Mouse (Mus musculus) heart, postnatal 0 days (tissue): ENCODE measurements around the gene Mical2. TPM values are rescaled to one million over a fixed set of nuclear protein-coding genes. Genes with fewer than 3 reads are reported as not detected.

Experiments
- ATAC-seq: fragments of 200-750 bp; cut with Nextera tagmentation; 2 replicates; pipeline ENCODE4 v1.8.0; 2017; ENCODE audit warnings: low read depth, moderate number of reproducible peaks, moderate library complexity; ENCODE audit not compliant: insufficient read depth
- DNase-seq: peaks from one replicate; pipeline ENCODE4 v3.0.0-alpha.2; 2016; ENCODE audit warnings: low spot score
- H3K27ac ChIP-seq: fragments of 300-500 bp; sonication (generic); 2 replicates; pipeline ENCODE4 v1.5.1; 2014; ENCODE audit warnings: low read depth, mild to moderate bottlenecking
- H3K27me3 ChIP-seq: fragments of 300-500 bp; sonication (generic); 2 replicates; pipeline ENCODE4 v1.6.1; 2014; ENCODE audit warnings: low read length, mixed read lengths; ENCODE audit not compliant: control insufficient read depth, insufficient read depth
- H3K36me3 ChIP-seq: fragments of 300-500 bp; sonication (generic); replicated peaks from 2 replicates; pipeline ENCODE4 v1.6.1; 2014; ENCODE audit warnings: low read length, mixed read lengths; ENCODE audit not compliant: control insufficient read depth, insufficient read depth
- H3K4me1 ChIP-seq: fragments of 300-500 bp; sonication (generic); 2 replicates; pipeline ENCODE4 v1.6.1; 2014; ENCODE audit warnings: antibody characterized with exemption; ENCODE audit not compliant: control insufficient read depth, insufficient read depth
- H3K4me2 ChIP-seq: fragments of 300-500 bp; sonication (generic); 2 replicates; pipeline ENCODE4 v1.6.1; 2014; ENCODE audit warnings: low read depth, mild to moderate bottlenecking, low read length, moderate library complexity
- H3K4me3 ChIP-seq: fragments of 300-500 bp; sonication (generic); 2 replicates; pipeline ENCODE4 v1.5.1; 2014; ENCODE audit warnings: low read depth, low read length
- H3K9ac ChIP-seq: fragments of 300-500 bp; sonication (generic); replicated peaks from 2 replicates; pipeline ENCODE4 v1.6.1; 2014; ENCODE audit warnings: low read depth, low read length, mixed read lengths
- H3K9me3 ChIP-seq: fragments of 300-500 bp; sonication (generic); replicated peaks from 2 replicates; pipeline ENCODE4 v1.6.1; 2016; ENCODE audit warnings: low read length; ENCODE audit not compliant: control insufficient read depth
- CTCF ChIP-seq: IDR thresholded peaks from 2 replicates; pipeline ENCODE4 v1.5.1; 2016; ENCODE audit warnings: antibody characterized with exemption, control low read depth, low read depth
- EP300 ChIP-seq: IDR thresholded peaks from 2 replicates; pipeline ENCODE4 v1.6.1; 2016; ENCODE audit warnings: antibody characterized with exemption, low read depth
- WGBS: fragments of 180-500 bp; shearing (Covaris S2); extraction: QIAGEN DNeasy Blood & Tissue Kit; methylation state at CpG from one replicate; pipeline ENCODE4 v1.1.7; 2014; 5-methylcytosine and 5-hydroxymethylcytosine counted together
- polyA plus RNA-seq: library from polyadenylated mRNA; unstranded; fragments of >200 nt; fragmentation: Nextera tagmentation; extraction: Ambion mirVana; gene quantifications from 2 replicates; pipeline ENCODE4 v1.2.1, GENCODE M21; 2015
- total RNA-seq: library from RNA; depleted of rRNA; stranded (reverse); fragments of >200 nt; gene quantifications from 2 replicates; pipeline ENCODE4 v1.2.3, GENCODE M21; 2014; ENCODE audit warnings: low replicate concordance

Gene Mical2
- total and polyA plus RNA-seq, 2 experiments from 2014 or later, result 78.1 to 136 TPM

- Histone ChIP-seq H3K9ac (no peak overlapping the region), H3K27ac (peak overlapping the region; percentile 62), H3K27me3 (no peaks in the 10 kb centered on the region), H3K4me3 (no peak overlapping the region), H3K36me3 (peaks cover 72% of the 10 kb centered on the region), H3K9me3 (no peaks in the 10 kb centered on the region), H3K4me1 (peaks cover 20% of the 10 kb centered on the region), H3K4me2 (no peak overlapping the region)
- no peak for TF ChIP-seq CTCF
- TF ChIP-seq EP300, result no peak
- ATAC-seq, result no peak
- WGBS, result 56% methylated on average over 4 of the region's 4 CpGs
- no peak for DNase-seq
These were observed 127.4 kb downstream of the Mical2 start for GRCm38 (mm10) chr7:112353011-112353410.

GRCm38 (mm10) chr7:112353939-112354338, 128.3 kb downstream of the Mical2 start:
- H3K4me1 ChIP-seq, result peaks cover 27% of the 10 kb centered on the region
- 71% methylated on average over 11 of the region's 11 CpGs for WGBS
- H3K27me3 ChIP-seq, result no peaks in the 10 kb centered on the region
- peaks cover 71% of the 10 kb centered on the region for H3K36me3 ChIP-seq
- peak overlapping the region; percentile 62 for H3K27ac ChIP-seq
- no peaks in the 10 kb centered on the region for H3K9me3 ChIP-seq
- DNase-seq (no peak), ATAC-seq (no peak)
- H3K4me3 ChIP-seq, result no peak overlapping the region
- no peak overlapping the region for H3K9ac ChIP-seq
- no peak overlapping the region for H3K4me2 ChIP-seq
- no peak for TF ChIP-seq EP300
- no peak for TF ChIP-seq CTCF

GRCm38 (mm10) chr7:112354503-112354951, 128.9 kb downstream of the Mical2 start:
- DNase-seq (peak; percentile 75), ATAC-seq (peak; percentile 62)
- H3K4me1 ChIP-seq, result peaks cover 33% of the 10 kb centered on the region
- no peaks in the 10 kb centered on the region for H3K9me3 ChIP-seq
- H3K27me3 ChIP-seq, result no peaks in the 10 kb centered on the region
- H3K4me2 ChIP-seq, result no peak overlapping the region
- no peak overlapping the region for H3K9ac ChIP-seq
- H3K27ac ChIP-seq, result peak overlapping the region; percentile 62
- WGBS, result 20% methylated on average over 7 of the region's 7 CpGs
- no peak overlapping the region for H3K4me3 ChIP-seq
- peaks cover 65% of the 10 kb centered on the region for H3K36me3 ChIP-seq
- TF ChIP-seq CTCF (no peak), EP300 (no peak)

GRCm38 (mm10) chr7:112359594-112359993, 133.9 kb downstream of the Mical2 start:
- ATAC-seq, result peak; percentile 10; the same call in 1 of the 2 replicates
- Histone ChIP-seq H3K9me3 (no peaks in the 10 kb centered on the region), H3K36me3 (0 out of 2 replicates have a peak, but pooled peaks cover 21% of the 10 kb centered on the region), H3K27ac (peak overlapping the region; percentile 55), H3K4me3 (no peak overlapping the region), H3K4me2 (no peak overlapping the region), H3K4me1 (peaks cover 51% of the 10 kb centered on the region), H3K9ac (no peak overlapping the region), H3K27me3 (no peaks in the 10 kb centered on the region)
- no peak for DNase-seq
- TF ChIP-seq EP300, result no peak
- TF ChIP-seq CTCF, result no peak
- 33% methylated on average over 3 of the region's 3 CpGs for WGBS

GRCm38 (mm10) chr7:112362574-112363200, 137.0 kb downstream of the Mical2 start:
- H3K4me2 ChIP-seq, result peak overlapping the region; percentile 10; the same call in 1 of the 2 replicates
- DNase-seq (peak; percentile 86), ATAC-seq (peak; percentile 85)
- H3K9me3 ChIP-seq, result no peaks in the 10 kb centered on the region
- peak overlapping the region; percentile 95 for H3K27ac ChIP-seq
- no peak overlapping the region for H3K4me3 ChIP-seq
- WGBS, result 28% methylated on average over 7 of the region's 7 CpGs
- TF ChIP-seq CTCF (0 out of 2 replicates have a peak, but pooled peaks have one; percentile 1), EP300 (peak; percentile 92)
- H3K4me1 ChIP-seq, result peaks cover 47% of the 10 kb centered on the region
- 0 out of 2 replicates have a peak, but pooled peaks cover 7% of the 10 kb centered on the region for H3K36me3 ChIP-seq
- H3K9ac ChIP-seq, result no peak overlapping the region
- no peaks in the 10 kb centered on the region for H3K27me3 ChIP-seq

GRCm38 (mm10) chr7:112365864-112366263, 140.2 kb downstream of the Mical2 start:
- ATAC-seq, result no peak
- peaks cover 24% of the 10 kb centered on the region for H3K4me1 ChIP-seq
- 39% methylated on average over 3 of the region's 3 CpGs for WGBS

More at GRCm38 (mm10) chr7:112365864-112366263, 140.2 kb downstream of the Mical2 start:
- Histone ChIP-seq H3K4me3 (no peak overlapping the region), H3K9me3 (no peaks in the 10 kb centered on the region), H3K27ac (0 out of 2 replicates have a peak overlapping the region, but pooled peaks have one; percentile 1), H3K27me3 (no peaks in the 10 kb centered on the region), H3K4me2 (no peak overlapping the region), H3K9ac (no peak overlapping the region), H3K36me3 (no peaks in the 10 kb centered on the region)
- TF ChIP-seq CTCF, result no peak
- no peak for TF ChIP-seq EP300
- no peak for DNase-seq
